Mouse (Mus musculus): ENCODE results near the gene Ficd.

Gene Ficd

DNA sequence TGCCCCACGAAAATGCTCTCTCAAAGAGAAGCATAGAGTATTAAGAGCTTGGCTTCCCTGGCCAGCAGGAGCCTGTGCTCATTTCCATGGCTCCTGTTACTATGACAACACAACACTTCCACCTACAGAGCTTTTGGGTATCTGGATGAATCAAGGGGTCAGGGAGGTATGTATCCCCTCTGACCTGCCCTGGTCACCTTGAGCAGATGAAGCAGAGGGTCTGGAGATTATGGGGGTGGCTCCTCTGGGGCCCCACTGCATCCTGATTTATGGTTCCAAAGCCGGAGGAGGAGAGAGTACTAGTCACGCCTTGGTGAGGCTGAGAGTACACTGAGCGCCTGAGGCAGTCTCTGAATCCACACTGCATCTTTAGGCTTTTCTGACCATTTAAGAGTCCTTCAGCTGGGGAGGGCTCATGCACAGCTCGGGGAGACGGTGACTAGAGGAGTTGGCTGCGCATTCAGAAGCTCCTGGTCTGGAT is 4.9 kb upstream of the Ficd start:
- no peak for DNase-seq

DNA sequence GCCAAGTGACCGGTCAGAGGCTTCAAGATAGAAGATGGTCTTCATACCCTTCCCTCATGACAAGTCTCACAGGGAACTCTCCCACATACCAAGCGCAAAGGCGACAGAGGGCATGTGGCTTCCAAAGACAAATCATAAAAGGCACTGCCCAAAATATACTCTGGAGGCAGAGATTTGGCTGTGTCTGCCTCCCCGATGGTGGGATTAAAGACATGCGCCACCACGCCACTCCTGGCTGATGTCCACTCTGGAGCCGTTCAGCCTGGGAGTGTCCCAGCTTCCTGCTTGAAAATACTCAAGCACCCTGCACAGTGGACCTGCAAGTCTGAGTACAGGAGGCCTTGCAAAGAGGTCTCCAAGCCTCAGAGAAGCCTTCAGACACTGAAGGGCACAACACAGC is 4.4 kb upstream of the Ficd start:
- DNase-seq = no peak

DNA sequence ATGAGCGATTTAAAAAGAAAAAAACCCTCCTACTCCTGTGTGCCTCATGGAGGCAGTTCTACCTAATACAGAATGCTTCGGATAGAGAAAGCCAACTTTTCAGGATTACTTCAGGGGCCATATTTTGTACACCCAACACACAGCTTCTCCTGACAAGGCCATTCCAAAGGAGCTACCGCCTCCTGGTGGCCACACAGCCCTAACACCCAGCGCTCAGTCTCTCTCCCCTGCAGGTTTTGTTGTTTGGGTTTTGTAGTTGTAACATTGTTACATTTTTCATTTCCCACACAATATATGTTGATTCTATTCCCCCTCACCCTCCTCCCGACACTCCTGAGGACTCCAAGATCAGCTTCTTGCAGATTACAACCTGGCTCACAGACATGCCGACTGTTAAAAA is 3.4 kb upstream of the Ficd start:
- DNase-seq = peak in 1 of 2 experiments; percentile 55

DNA sequence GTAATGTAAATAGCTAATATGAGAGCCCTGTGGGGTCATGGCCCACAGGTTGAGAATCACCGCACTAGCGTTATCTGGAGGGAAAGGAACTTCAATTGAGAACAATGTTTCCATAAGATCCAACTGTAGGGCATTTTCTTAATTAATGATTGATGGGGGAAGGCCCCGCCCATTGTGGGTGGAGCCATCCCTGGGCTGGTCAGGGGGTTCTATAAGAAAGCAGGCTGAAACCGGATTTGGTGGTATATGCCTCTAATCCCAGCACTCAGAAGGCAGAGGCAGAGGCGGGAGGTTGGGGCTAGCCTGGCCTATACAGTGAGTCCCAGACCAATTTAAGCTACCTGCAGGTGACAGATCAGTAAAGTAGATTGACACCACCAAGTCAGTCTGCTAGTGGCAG is 1.2 kb upstream of the Ficd start:
- DNase-seq = no peak

DNA sequence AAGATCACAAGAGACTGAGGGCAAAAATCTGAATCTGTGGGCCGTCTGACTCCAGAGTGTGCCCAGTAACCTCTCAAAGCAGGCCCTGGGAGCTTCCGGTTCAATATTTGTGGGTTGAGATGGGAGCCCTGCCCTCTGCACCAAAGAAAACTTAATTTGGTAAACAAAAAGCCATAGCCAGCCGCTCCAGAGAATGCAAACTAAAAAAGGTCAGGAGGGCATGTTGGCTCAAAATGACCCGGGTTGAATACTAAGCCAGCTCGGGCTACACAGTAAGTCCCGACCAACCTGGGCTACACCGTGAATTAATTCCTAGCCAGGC is 619 bp upstream of the Ficd start:
- no peak for DNase-seq

DNA sequence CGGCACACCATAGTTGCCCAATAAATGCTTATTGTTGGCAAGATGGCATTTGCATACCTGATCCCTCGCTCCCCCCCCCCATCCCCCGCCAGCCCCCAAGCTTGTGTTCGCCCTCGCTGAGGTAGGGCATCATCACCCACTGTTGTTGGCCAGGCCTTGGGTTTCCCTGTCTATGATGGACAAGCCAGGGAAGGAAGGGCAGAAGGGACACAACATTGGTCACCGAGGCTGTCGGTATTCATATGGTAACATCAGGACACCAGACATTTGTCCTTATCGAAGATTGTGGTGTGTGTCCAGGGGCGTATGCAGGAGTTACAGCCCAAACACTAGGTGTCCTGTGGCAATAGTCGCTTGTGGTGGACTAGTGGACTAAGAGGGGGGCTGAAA is 505 bp downstream of the Ficd start:
- no peak for DNase-seq

DNA sequence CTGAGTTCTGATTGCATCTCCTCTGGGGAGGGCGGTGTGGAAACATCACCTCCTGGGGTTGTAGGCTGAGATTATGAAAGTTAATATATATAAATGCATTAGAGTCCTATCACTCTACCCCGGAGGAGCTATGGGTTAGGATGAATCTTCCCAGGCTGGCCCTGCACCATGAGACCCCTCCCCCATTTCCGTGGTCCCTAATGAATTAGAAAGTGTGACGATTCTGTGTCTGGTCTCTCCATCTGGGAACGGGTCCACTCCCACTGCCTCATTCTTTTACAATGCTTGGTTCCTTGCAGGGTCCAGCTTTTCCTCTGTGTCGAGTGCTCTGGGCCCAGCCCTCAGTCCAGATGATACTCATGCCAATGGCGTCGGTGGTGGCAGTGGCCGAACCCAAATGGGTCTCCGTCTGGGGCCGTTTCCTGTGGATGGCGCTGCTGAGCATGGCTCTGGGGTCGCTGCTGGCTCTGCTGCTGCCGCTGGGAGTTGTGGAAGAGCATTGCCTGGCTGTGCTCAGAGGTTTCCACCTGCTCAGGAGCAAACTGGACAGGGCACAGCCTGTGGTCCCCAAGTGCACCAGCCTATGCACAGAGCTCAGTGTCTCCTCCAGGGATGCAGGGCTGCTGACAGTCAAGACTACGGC is 1.0 kb downstream of the Ficd start:
- no peak for DNase-seq

DNA sequence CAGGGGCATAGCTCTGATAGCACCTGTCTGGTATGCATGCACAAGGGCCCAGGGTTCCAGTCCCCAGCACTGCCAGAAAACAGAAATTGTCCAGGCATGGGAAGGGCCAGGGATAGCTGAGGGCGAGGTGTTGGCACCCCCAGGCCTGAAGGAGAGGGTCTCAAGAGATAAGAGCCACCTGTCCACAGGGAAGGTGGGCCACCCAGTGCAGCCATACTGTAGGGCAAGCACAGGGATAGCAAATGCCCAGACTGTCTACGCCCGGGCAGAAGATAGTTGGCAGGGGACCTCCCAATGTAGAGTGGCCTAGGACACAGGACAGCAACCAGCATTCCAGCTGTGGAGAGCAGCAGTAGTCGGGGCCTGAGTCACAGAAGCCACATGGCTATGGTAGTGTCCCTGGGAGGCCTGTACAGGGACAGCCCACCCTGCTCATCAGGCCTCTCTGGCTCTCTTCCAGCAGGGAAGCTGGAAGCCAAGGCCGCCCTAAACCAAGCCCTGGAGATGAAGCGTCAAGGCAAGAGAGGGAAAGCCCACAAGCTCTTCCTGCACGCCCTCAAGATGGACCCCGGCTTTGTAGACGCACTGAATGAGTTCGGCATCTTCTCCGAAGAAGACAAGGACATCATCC is 2.1 kb downstream of the Ficd start:
- DNase-seq = no peak

DNA sequence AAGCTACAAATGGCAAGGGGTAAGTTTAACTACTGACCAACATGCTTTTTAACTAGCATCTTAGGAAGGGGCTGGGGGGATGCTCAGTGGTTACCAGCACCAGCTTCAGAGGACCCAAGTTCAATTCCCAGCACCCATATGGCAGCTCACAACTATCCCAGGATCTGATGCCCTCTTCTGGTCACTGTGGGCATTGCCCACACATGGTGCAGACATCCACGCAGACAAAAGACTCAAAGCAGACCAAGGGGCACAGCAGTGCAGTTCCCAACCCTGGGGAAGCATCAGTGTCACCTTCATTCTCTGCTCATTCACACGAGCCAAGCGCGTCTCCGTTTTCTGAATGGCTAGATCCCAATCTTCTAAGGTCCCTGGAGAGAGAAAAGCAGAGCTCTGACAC is 12.0 kb downstream of the Ficd start:
- no peak for DNase-seq

DNA sequence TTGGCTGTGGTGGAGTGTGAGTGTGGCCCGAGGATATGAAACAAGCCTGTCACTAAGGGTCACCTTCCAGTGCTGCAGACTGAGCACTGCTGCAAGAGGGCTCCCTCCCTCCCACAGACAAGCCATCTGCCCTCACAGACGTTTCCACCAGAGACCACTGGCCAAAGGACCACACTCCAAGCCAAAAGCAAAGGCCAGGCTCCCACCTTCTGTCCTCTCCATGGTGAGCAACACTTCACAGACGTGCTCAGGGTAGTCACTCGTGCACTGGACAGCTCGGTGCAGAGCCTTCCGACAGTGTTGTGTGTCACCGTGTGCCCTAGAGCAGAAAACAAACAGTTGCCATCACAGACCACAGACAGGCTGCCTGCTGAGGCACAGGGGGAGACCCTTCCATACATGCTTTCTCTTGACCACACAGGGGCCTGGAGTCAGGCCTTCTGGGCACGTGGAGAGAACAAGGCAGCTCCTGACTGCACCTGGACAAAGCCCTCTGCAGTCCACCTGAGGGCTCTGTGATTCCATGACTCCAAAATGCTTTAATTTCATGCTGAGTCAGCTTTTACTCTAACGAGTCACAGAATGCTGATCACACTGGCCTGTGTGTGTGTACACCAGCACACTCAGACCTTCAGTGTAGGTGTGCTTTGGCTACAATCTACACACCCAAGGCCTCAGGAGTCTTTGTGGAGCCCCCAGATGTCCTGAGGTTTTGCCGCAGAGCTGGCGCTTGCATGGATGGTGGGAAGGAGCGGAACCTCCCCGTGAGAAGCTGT is 13.1 kb downstream of the Ficd start:
- no peak for DNase-seq

DNA sequence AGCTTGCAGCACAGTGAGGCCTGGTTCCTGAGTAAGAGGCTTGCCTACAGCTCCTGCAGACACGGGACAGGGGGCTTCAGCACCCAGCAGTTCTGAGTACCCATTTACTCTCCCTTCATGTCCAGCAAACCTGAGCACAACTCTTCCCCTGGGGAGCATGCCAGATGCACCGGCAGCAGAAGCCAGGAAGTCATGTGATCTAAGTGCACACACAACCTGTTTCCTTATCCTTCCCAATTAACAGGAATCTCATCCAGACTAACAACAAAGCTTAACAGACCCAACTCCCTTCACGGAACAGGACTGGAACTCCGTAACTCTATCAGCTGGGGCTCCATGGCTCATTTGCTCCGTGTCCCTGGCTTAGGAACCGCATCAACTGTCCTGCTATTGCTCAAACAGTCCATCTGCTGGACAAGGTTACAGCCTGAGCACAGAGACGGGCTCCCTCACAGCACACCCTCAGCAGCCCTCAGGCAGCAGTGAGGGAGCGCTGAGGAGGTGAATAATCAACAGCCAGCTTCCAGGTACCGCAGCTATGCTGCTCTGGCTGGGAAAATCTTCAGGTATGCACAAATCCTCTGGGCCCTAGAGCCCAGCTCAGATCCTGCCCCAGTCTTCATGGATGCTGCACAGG is 16.0 kb downstream of the Ficd start:
- DNase-seq = no peak

DNA sequence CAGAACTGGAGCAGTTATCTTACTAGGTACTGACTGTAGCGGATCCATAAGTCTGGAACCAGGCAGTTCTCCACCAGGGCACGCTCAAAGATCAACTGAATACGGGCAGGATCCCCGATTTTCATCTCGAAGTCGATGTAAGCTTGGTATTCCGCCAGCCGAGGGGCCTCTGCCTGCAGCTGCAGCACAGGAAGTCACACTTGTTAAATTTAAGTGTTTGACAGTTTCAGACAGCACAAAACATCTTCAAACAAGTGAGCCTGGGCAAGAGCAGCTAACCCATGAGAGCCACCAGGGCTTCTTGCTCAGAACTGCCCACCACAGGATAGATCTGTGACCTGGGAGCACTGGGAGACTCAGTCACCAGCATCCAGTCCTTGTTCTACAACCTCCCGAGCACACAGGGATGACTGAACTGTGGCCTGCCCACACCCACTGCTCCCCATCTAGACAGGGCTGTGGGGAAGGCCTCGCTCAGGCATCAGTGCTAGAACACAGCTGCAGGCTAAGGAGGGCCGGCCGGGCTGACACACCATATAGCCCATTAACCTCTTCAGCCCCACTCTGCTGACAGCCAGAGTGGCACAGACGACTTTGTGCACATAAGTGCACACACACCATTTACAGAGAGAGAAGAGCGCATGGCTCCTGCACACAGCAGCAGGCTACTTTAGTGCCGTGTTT is 19.9 kb downstream of the Ficd start:
- DNase-seq = no peak

DNA sequence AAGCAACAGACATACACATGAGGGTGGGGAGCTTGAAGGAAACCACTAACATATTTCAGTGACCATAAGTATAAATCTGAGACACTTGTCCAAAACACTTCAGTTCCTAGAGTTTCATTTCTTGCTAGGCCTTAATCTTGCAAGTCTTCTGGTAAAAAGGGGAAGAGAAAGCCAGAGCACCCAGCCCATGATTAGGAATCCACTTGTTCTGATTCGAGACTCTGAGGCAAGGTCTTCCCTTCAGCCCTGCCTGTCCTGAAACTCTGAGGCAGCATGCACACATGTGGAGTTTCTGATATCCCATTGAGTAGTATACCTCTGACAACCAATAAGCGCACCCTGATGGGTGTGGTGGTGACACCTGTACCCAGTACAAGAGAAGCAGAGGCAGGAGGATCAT is 26.0 kb downstream of the Ficd start:
- no peak for DNase-seq

DNA sequence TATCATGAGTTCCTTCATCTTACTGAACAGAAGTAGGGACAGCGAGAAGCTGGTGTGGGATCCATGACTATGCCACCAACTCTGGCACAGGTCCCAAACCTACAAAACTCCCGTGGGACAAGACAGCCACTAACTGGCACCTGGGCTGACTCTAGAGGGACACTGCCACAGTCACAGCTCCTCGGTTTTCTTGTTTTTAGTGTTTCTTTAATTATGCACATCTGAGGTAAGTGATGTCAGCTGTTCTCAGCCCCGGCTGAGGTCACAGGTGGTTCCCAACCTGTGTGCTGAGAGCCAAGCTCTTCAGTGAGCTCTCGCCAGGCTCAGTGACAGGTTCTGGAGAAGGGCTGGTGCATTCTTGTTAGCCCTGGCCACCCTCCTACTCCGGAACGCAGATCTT is 28.8 kb downstream of the Ficd start:
- DNase-seq = no peak

DNA sequence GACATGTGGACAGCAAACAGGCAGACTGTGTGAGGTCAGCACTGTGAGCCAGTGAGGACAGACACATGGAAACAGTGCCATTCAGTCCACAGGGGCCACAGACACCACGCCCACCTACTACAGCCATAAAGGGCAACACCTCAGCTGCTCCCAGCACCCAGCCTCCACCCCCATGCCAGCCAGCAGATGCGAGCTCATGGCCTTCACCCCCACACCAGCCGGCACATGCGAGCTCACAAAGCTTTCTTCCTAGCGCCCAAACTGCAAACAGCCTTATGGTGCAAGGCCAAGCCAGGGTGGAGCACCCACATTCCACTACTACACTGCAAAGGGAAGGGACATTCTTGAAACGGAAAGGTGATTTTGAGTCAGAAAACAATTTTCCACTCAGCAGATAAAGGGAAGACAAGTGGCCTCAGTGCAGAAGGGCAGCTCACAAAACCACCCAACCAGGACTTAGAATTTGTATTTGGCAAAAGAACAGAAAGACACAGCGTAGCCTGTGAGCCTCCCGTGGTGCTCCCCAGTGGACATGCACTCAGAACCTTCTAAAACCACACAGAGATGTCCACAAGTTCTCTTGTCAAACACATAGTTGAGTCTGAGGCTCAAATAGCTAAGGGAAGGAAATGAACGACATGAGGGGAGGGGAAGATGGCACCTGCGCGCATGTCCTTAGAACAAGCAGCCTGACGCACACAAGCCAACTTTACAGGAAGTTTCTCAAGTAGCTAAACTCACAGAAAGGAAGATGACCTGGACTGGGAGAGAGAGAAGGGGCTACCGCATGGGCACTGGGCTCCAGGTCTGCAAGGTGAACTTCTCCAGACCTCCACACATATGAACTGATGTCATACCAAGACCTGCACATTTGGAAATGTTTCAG is 30.3 kb downstream of the Ficd start:
- DNase-seq = no peak

DNA sequence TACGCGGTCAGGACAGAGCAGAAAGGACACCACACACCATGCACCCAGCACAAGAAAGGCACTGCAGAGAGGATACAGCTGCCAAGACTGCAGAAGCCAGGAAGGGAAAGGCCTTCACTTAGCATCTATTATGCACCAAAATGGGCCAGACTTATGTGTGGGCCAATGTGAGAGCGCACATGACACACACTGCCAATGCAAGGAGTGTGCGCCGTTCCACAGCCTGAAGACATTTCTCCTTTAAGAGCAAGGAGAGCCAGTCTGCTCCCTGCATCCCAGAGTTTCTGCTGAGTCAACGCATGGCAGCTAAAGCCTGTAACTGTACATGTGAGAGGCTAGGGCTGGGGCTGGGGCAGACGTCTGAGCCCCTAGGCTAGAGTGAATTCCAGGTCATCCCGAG is 33.2 kb downstream of the Ficd start:
- DNase-seq = no peak

DNA sequence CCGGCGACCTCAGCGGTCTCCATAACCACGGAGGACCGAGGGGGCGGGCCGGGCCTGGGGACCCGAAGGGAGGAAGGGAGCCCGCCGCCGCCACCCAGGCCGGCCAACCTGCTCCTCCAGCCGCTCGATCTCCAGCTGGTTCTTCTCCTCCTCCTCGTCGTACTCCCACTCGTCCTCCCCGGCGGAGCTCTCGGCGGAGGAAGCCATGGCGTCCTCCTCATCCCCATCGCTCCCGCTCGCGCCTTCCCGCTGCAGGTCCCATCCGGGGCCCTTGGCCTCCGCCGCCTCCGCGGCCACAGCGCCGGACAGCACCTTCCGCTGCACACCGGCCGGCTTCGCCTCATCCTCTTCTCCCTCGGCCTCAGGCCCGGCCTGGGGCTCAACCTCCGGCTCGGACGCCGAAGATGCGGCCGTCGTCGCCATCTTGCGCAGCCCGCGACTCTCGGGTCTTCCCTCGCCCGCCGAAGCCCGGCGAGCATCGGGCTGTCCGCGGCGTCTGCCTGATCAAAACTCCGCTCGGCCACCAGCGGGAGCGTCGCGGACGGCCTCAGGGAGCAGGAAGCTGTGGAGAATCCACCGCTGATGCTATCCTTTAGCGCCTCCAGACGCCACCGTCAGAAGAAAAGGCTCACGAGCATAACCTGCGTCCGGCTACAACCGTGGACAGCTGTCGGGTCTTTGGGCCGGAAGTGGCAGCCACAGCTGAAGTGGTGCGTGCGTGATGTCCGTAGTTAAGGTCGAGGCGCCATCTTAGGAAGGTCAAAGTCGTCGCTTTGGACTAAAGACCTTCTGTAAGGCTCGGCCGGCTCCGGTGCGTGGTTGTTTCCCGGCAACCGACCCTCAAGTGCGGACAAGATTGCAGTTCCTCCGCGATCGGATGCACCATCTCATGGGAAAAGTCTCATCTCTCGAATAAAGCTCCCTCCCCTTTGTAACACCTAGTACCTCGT is 35.9 kb downstream of the Ficd start:
- DNase-seq = peak; percentile 77 to 80

DNA sequence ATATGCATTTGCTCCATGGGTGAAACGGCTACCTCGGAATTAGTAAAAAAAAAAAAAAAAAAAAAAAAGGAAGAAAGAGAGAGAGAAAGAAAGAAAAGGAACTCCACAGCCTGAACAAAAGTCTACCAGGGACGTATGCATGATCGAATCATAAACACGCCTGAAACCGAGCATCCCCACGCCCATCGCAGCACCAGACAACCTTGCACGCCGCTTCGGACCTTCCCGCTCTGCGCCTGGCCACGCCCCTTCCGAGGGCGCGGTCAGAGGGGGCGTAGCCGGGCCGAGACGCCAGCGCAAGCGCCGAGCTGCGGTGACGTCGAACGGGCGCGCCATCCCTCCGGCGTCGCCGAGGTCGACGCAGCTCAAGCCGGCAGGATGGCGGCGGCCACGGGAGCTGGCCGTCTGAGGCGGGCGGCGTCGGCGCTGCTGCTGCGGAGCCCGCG is 36.9 kb downstream of the Ficd start, which contains the start of the genes Sart3 and Iscu:
Sart3 (minus strand) TSS at position 61 of the 446 bp plus-strand sequence.
Iscu (plus strand) TSS at position 299 of the 446 bp plus-strand sequence.
- peak; percentile 93 to 95 for DNase-seq

DNA sequence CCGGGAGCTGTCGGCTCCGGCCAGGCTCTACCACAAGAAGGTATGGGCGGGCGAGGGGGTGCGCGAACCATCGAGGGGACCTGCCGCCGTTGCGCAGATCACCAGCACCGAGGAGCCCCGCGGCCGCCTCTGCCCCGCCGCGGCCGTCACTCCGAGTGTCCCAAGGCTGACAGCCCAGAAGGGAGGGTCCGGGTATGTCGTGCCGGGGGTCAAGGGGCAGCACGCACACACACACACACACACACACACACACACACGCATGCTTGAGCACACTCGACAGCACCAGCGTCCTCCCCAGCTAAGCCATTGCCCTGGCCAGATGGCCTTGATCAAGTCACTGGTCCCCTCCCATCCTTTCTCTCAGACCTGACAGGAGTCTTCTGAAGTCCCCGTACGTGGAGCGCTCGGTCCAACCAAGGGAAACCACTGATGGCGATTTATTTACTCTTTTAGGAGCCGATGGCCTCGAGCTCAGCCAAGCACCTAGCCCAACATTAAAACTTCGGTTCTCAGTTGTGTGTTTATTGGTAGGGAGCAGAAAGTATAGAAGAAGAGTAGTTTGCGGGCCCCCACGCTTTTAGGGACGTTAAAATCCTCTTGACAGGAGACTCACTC is 37.4 kb downstream of the Ficd start:
- no peak for DNase-seq

DNA sequence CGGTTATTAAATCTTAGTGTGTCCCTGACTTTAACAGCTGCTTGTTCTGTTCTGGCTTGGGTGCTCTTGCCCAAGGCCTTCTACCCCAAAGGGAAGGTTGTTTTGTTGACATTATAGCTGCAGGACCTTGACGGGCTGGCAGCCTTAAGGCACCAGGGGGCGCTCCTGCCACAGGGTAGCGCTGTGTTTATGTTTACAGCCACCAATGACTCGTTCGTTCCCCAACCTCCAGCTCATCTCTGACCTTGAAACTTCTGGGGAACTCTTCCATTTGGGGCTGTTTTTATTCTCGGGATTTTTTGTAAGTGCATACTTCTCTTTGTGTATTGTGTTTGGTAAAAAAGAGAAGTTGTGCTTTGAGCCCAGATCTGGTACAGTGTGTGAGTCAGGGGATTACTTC is 38.1 kb downstream of the Ficd start:
- DNase-seq = peak; percentile 75 to 87
